Mouse (Mus musculus): Measurements from ENCODE around the gene Hrg. TPM values are rescaled to one million over a fixed set of nuclear protein-coding genes. Genes with fewer than 3 reads are reported as not detected.
"Not testable (repeated sequence)": the region's sequence is repeated elsewhere in the genome, so short reads cannot be mapped to it uniquely, and the experiment has no call there.

The Hrg gene
- total RNA-seq, 2 experiments from 2014 or later: 0.21 TPM; not detected in 1

DNA sequence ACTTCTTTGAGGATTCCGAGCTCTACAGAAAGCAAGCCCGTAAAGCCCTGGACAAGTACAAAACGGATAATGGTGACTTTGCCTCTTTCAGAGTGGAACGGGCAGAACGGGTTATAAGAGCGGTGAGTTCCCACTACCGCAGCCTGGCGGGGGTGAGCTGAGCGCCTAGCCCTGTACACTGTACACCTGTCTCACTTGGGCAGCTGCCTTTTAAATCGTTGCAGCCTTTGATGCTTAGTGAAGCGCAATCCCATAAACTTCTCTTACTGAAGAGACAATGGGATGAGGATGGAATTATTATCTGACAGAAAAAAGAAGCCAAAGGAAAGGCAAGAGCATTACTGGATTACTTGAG, 5.2 kb downstream of the Hrg start:
- DNase-seq (ENCODE audit: low spot score): no peak

DNA sequence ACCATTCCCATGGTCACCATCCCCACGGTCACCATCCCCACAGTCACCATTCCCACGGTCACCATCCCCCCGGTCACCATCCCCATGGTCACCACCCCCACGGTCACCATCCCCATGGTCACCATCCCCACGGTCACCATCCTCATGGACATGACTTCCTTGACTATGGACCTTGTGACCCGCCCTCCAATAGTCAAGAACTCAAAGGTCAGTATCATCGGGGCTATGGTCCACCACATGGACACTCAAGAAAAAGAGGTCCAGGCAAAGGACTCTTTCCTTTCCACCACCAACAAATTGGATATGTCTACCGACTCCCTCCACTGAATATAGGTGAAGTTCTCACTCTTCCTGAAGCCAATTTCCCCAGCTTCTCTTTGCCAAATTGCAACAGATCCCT, 10.2 kb downstream of the Hrg start:
- no peak for DNase-seq (ENCODE audit: low spot score)

DNA sequence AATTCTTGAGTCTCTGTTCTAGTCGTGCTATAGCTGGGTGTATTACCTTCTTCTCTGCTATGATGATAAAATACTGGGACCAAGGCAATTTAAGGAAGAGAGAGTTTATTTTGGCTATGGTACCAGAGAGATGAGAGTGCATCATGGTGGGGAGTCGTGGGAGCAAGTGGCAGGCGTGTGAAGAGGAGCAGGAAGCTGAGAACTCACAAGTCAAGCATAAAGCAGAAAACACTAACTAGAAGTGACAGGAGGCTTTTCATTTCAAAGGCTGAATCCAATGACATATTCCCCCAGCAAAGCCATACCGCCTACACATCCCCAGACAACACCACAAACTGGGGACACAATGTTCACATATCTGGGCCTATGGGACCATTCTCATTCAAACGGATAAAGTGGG, 11.4 kb downstream of the Hrg start:
- DNase-seq (ENCODE audit: low spot score): no peak

DNA sequence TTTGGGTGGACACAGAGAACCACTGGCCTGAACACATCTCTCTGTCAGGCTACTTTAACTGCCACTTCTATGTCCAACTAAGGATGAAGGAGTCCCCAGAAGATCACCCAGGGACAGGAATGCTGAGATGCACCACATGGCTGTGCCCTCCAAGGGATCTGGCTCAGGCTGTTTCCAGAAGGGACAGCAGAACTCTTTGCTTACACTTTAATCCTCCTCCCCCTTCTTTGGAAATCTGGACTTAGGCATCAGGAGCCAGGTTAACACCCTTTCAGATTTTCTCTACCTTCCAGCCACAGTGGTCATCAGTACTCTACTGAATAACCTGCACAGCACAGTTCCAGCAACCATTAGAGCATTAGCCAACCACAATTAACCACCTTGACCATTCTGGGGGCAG, 12.4 kb downstream of the Hrg start:
- no peak for DNase-seq (ENCODE audit: low spot score)

DNA sequence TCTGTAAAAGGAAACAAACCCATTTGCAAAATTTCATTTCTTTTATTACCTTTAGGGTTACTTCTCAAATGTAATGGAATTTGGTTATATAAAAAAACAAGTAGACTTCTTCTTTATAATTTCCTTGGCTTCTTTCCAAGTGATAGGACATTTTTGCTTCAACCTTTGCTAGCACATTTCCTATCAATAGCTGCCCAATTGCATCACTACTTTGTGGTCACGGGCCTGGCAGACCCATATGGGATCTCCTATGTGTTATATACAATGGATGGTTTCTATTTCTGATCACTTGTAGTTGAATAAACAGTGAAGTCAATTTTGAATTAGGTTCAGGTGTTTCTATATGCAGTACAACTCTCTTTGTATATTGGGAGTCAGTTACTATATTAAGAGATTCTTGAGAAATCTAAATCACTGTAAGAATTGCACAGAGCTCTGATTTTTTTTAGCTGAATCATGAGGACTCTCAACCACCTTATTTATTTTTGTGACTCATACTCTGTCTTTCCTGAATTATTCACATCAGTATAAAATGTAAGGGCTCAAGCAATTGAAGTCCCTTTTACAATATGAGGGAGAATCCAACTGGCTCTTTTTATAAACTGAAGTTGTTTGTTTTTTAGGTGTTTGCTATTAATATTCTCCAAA, 16.6 kb downstream of the Hrg start:
- DNase-seq (ENCODE audit: low spot score): no peak

DNA sequence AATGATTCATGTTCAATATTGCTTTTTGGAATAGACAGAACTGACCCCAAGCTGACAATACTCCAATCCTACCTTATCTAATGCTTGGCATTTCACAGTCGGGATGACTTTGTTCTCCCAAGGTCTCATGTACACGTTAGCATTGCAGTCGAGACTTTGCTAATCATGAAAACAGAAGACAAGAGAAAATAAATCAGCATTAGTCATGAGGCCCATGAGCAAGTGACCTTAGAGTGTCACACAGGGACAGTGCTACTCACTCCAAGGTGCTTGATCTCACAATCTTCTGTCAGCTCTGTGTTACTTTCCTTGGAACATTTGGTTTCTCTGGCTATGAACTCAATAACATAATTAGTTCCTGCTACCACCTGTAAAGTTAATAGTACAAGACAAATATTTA, 46.1 kb downstream of the Hrg start:
- DNase-seq (ENCODE audit: low spot score): not testable (repeated sequence)

Other genes starting within 250 kb of the Hrg start
- not detected for gene Crygs, start 139.5 kb upstream of the Hrg start, total RNA-seq (2021)
- 1 to 10 TPM; 7.2 to 7.9 TPM for gene Tbccd1, start 93.4 kb upstream of the Hrg start, total RNA-seq (2021)
- 10 to 100 TPM; 36.7 to 37.4 TPM for gene Dnajb11, start 93.2 kb upstream of the Hrg start, total RNA-seq (2021)
- 1 to 10 TPM in 1 of 2 experiments, not detected in 1; 1.8 TPM for gene Ahsg, start 59.8 kb upstream of the Hrg start, total RNA-seq (2021)
- under 1 TPM in 1 of 2 experiments, not detected in 1; 0.45 TPM for gene Fetub, start 32.7 kb upstream of the Hrg start, total RNA-seq (2021)
- under 1 TPM in 1 of 2 experiments, not detected in 1; 0.25 TPM for gene Kng2, start 78.4 kb downstream of the Hrg start, total RNA-seq (2021)
- under 1 TPM in 1 of 2 experiments, not detected in 1; 0.74 TPM for gene Kng1, start 106.8 kb downstream of the Hrg start, total RNA-seq (2021)
- gene Eif4a2, start 156.4 kb downstream of the Hrg start, total RNA-seq (2021): 100 to 1,000 TPM; 405 to 416 TPM
- gene Rfc4, start 176.7 kb downstream of the Hrg start, total RNA-seq (2021): 1 to 10 TPM; 7.1 to 7.5 TPM
- 10 to 100 TPM; 10.9 to 32.0 TPM for gene Adipoq, start 195.5 kb downstream of the Hrg start, total RNA-seq (2021)